Mouse (Mus musculus): ENCODE measurements at regions not wholly inside any gene's neighbourhood (a gene's known extent, or its start where the extent isn't known, plus 50 kb on each side); places are given as distances from the start of the nearest gene placed in this dataset.

GRCm38 (mm10) chr3:147103428-147103827 lies 251.3 kb downstream of the Ttll7 start:
- no peak overlapping the region for H3K27ac ChIP-seq (ENCODE audit: low read length)
- H3K27me3 ChIP-seq (ENCODE audit: control insufficient read depth, insufficient read depth, low read length): no peaks in the 10 kb centered on the region
- no peaks in the 10 kb centered on the region; the same call in 1 of the 2 replicates for H3K4me1 ChIP-seq (ENCODE audit: control insufficient read depth, insufficient read depth, low read length)
- H3K9me3 ChIP-seq (replicated peaks; ENCODE audit: control insufficient read depth, low read length): no peaks in the 10 kb centered on the region
- H3K4me3 ChIP-seq (replicated peaks; ENCODE audit: low read length): no peak overlapping the region
- no peak overlapping the region for H3K9ac ChIP-seq (ENCODE audit: low read length)
- 65% methylated on average over 7 of the region's 7 CpGs for WGBS
- no peak overlapping the region for H3K4me2 ChIP-seq (ENCODE audit: low read depth, low read length)
- no peak for ATAC-seq (ENCODE audit: insufficient read depth, low FRiP score)
- no peaks in the 10 kb centered on the region for H3K36me3 ChIP-seq (ENCODE audit: control insufficient read depth, insufficient read depth, low read length)

GRCm38 (mm10) chr3:147117609-147118008 lies 265.4 kb downstream of the Ttll7 start:
- no peak for ATAC-seq (ENCODE audit: insufficient read depth, low FRiP score)
- 87% methylated on average over 4 of the region's 4 CpGs for WGBS
- no peak overlapping the region for H3K27ac ChIP-seq (ENCODE audit: low read length)
- H3K9ac ChIP-seq (ENCODE audit: low read length): no peak overlapping the region
- no peaks in the 10 kb centered on the region for H3K36me3 ChIP-seq (ENCODE audit: control insufficient read depth, insufficient read depth, low read length)
- H3K4me2 ChIP-seq (ENCODE audit: low read depth, low read length): no peak overlapping the region
- no peaks in the 10 kb centered on the region for H3K9me3 ChIP-seq (replicated peaks; ENCODE audit: control insufficient read depth, low read length)
- H3K4me1 ChIP-seq (ENCODE audit: control insufficient read depth, insufficient read depth, low read length): no peaks in the 10 kb centered on the region
- H3K4me3 ChIP-seq (replicated peaks; ENCODE audit: low read length): no peak overlapping the region
- H3K27me3 ChIP-seq (ENCODE audit: control insufficient read depth, insufficient read depth, low read length): no peaks in the 10 kb centered on the region

- Histone ChIP-seq H3K36me3 (ENCODE audit: control insufficient read depth, insufficient read depth, low read length) (no peaks in the 10 kb centered on the region), H3K27ac (ENCODE audit: low read length) (no peak overlapping the region), H3K4me3 (replicated peaks; ENCODE audit: low read length) (no peak overlapping the region), H3K27me3 (ENCODE audit: control insufficient read depth, insufficient read depth, low read length) (no peaks in the 10 kb centered on the region), H3K4me2 (ENCODE audit: low read depth, low read length) (no peak overlapping the region), H3K9ac (ENCODE audit: low read length) (no peak overlapping the region), H3K9me3 (replicated peaks; ENCODE audit: control insufficient read depth, low read length) (no peaks in the 10 kb centered on the region), H3K4me1 (ENCODE audit: control insufficient read depth, insufficient read depth, low read length) (no peaks in the 10 kb centered on the region)
- ATAC-seq (ENCODE audit: insufficient read depth, low FRiP score): no peak
- 47% methylated on average over 5 of the region's 5 CpGs for WGBS
Observed at GRCm38 (mm10) chr3:147118092-147118491, 265.9 kb downstream of the Ttll7 start.

- Histone ChIP-seq H3K9ac (ENCODE audit: low read length) (no peak overlapping the region), H3K27ac (ENCODE audit: low read length) (no peak overlapping the region), H3K27me3 (ENCODE audit: control insufficient read depth, insufficient read depth, low read length) (no peaks in the 10 kb centered on the region), H3K4me2 (ENCODE audit: low read depth, low read length) (no peak overlapping the region), H3K9me3 (replicated peaks; ENCODE audit: control insufficient read depth, low read length) (no peaks in the 10 kb centered on the region), H3K36me3 (ENCODE audit: control insufficient read depth, insufficient read depth, low read length) (no peaks in the 10 kb centered on the region), H3K4me3 (replicated peaks; ENCODE audit: low read length) (no peak overlapping the region), H3K4me1 (ENCODE audit: control insufficient read depth, insufficient read depth, low read length) (no peaks in the 10 kb centered on the region)
- WGBS: 90% methylated on average over 6 of the region's 6 CpGs
- ATAC-seq (ENCODE audit: insufficient read depth, low FRiP score): no peak
Observed at GRCm38 (mm10) chr3:147118622-147119021, 266.5 kb downstream of the Ttll7 start.

- no peak for ATAC-seq (ENCODE audit: insufficient read depth, low FRiP score)
- H3K9ac ChIP-seq (ENCODE audit: low read length): no peak overlapping the region
- H3K27me3 ChIP-seq (ENCODE audit: control insufficient read depth, insufficient read depth, low read length): no peaks in the 10 kb centered on the region
- no peak overlapping the region for H3K27ac ChIP-seq (ENCODE audit: low read length)
- no peak overlapping the region for H3K4me2 ChIP-seq (ENCODE audit: low read depth, low read length)
- H3K4me3 ChIP-seq (replicated peaks; ENCODE audit: low read length): no peak overlapping the region
- no peaks in the 10 kb centered on the region for H3K36me3 ChIP-seq (ENCODE audit: control insufficient read depth, insufficient read depth, low read length)
- no peaks in the 10 kb centered on the region for H3K4me1 ChIP-seq (ENCODE audit: control insufficient read depth, insufficient read depth, low read length)
- 78% methylated on average over 6 of the region's 6 CpGs for WGBS
- H3K9me3 ChIP-seq (replicated peaks; ENCODE audit: control insufficient read depth, low read length): no peaks in the 10 kb centered on the region
Observed at GRCm38 (mm10) chr3:147121826-147122225, 269.7 kb downstream of the Ttll7 start.

GRCm38 (mm10) chr3:147127740-147128139 lies 275.6 kb downstream of the Ttll7 start:
- Histone ChIP-seq H3K9me3 (replicated peaks; ENCODE audit: control insufficient read depth, low read length) (no peaks in the 10 kb centered on the region), H3K27me3 (ENCODE audit: control insufficient read depth, insufficient read depth, low read length) (no peaks in the 10 kb centered on the region)
- 66% methylated on average over 6 of the region's 6 CpGs for WGBS

GRCm38 (mm10) chr3:147132830-147133229 lies 280.7 kb downstream of the Ttll7 start:
- no peaks in the 10 kb centered on the region for H3K4me1 ChIP-seq (ENCODE audit: control insufficient read depth, insufficient read depth, low read length)
- H3K9me3 ChIP-seq (replicated peaks; ENCODE audit: control insufficient read depth, low read length): no peaks in the 10 kb centered on the region
- no peak overlapping the region for H3K4me3 ChIP-seq (replicated peaks; ENCODE audit: low read length)
- no peak overlapping the region for H3K27ac ChIP-seq (ENCODE audit: low read length)
- H3K9ac ChIP-seq (ENCODE audit: low read length): no peak overlapping the region
- no peaks in the 10 kb centered on the region for H3K27me3 ChIP-seq (ENCODE audit: control insufficient read depth, insufficient read depth, low read length)
- ATAC-seq (ENCODE audit: insufficient read depth, low FRiP score): no peak
- no peak overlapping the region for H3K4me2 ChIP-seq (ENCODE audit: low read depth, low read length)
- 84% methylated on average over 13 of the region's 13 CpGs for WGBS
- H3K36me3 ChIP-seq (ENCODE audit: control insufficient read depth, insufficient read depth, low read length): no peaks in the 10 kb centered on the region

More at GRCm38 (mm10) chr3:147127740-147128139, 275.6 kb downstream of the Ttll7 start:
- no peak overlapping the region for H3K4me3 ChIP-seq (replicated peaks; ENCODE audit: low read length)
- no peak for ATAC-seq (ENCODE audit: insufficient read depth, low FRiP score)
- no peak overlapping the region for H3K9ac ChIP-seq (ENCODE audit: low read length)
- no peaks in the 10 kb centered on the region for H3K4me1 ChIP-seq (ENCODE audit: control insufficient read depth, insufficient read depth, low read length)
- no peak overlapping the region for H3K4me2 ChIP-seq (ENCODE audit: low read depth, low read length)
- H3K27ac ChIP-seq (ENCODE audit: low read length): no peak overlapping the region
- H3K36me3 ChIP-seq (ENCODE audit: control insufficient read depth, insufficient read depth, low read length): no peaks in the 10 kb centered on the region

GRCm38 (mm10) chr3:147133408-147133807 lies 281.2 kb downstream of the Ttll7 start:
- Histone ChIP-seq H3K27ac (ENCODE audit: low read length) (no peak overlapping the region), H3K4me2 (ENCODE audit: low read depth, low read length) (no peak overlapping the region), H3K4me3 (replicated peaks; ENCODE audit: low read length) (no peak overlapping the region), H3K9me3 (replicated peaks; ENCODE audit: control insufficient read depth, low read length) (no peaks in the 10 kb centered on the region), H3K27me3 (ENCODE audit: control insufficient read depth, insufficient read depth, low read length) (no peaks in the 10 kb centered on the region), H3K4me1 (ENCODE audit: control insufficient read depth, insufficient read depth, low read length) (no peaks in the 10 kb centered on the region), H3K9ac (ENCODE audit: low read length) (no peak overlapping the region), H3K36me3 (ENCODE audit: control insufficient read depth, insufficient read depth, low read length) (no peaks in the 10 kb centered on the region)
- WGBS: 85% methylated on average over 13 of the region's 13 CpGs
- ATAC-seq (ENCODE audit: insufficient read depth, low FRiP score): no peak

GRCm38 (mm10) chr3:147140414-147140813 lies 288.2 kb downstream of the Ttll7 start:
- no peak overlapping the region for H3K4me3 ChIP-seq (replicated peaks; ENCODE audit: low read length)
- no peaks in the 10 kb centered on the region for H3K36me3 ChIP-seq (ENCODE audit: control insufficient read depth, insufficient read depth, low read length)
- ATAC-seq (ENCODE audit: insufficient read depth, low FRiP score): no peak
- H3K27me3 ChIP-seq (ENCODE audit: control insufficient read depth, insufficient read depth, low read length): no peaks in the 10 kb centered on the region
- no peaks in the 10 kb centered on the region for H3K4me1 ChIP-seq (ENCODE audit: control insufficient read depth, insufficient read depth, low read length)
- 91% methylated on average over 3 of the region's 3 CpGs for WGBS
- H3K27ac ChIP-seq (ENCODE audit: low read length): no peak overlapping the region
- no peaks in the 10 kb centered on the region for H3K9me3 ChIP-seq (replicated peaks; ENCODE audit: control insufficient read depth, low read length)
- no peak overlapping the region for H3K9ac ChIP-seq (ENCODE audit: low read length)
- no peak overlapping the region for H3K4me2 ChIP-seq (ENCODE audit: low read depth, low read length)

- no peak for ATAC-seq (ENCODE audit: insufficient read depth, low FRiP score)
- Histone ChIP-seq H3K4me1 (ENCODE audit: control insufficient read depth, insufficient read depth, low read length) (no peaks in the 10 kb centered on the region), H3K4me2 (ENCODE audit: low read depth, low read length) (no peak overlapping the region), H3K27me3 (ENCODE audit: control insufficient read depth, insufficient read depth, low read length) (no peaks in the 10 kb centered on the region), H3K9me3 (replicated peaks; ENCODE audit: control insufficient read depth, low read length) (no peaks in the 10 kb centered on the region), H3K27ac (ENCODE audit: low read length) (no peak overlapping the region), H3K36me3 (ENCODE audit: control insufficient read depth, insufficient read depth, low read length) (no peaks in the 10 kb centered on the region), H3K4me3 (replicated peaks; ENCODE audit: low read length) (no peak overlapping the region), H3K9ac (ENCODE audit: low read length) (no peak overlapping the region)
- WGBS: 52% methylated on average over 3 of the region's 3 CpGs
Observed at GRCm38 (mm10) chr3:147153456-147153855, 301.3 kb downstream of the Ttll7 start.

All from stomach, embryonic 16.5 days (tissue).